Mouse (Mus musculus) heart, adult 2 months (tissue): ENCODE data around the gene Tgm2.

Experiments
- CTCF ChIP-seq: fragments of 200-600 bp; IDR thresholded peaks from 2 replicates; pipeline ENCODE4 v1.8.1; 2022; ENCODE audit warnings: antibody characterized with exemption, mild to moderate bottlenecking, moderate library complexity
- EP300 ChIP-seq: fragments of 200-500 bp; IDR thresholded peaks from 2 replicates; pipeline ENCODE4 v1.6.1; 2011; ENCODE audit warnings: low read depth, low read length, control low read depth; ENCODE audit not compliant: insufficient read depth

GRCm38 (mm10) chr2:158146971-158147370 lies 735 bp upstream of the Tgm2 start:
- TF ChIP-seq CTCF = no peak
- no peak for TF ChIP-seq EP300
